In the genomic region with DNA sequence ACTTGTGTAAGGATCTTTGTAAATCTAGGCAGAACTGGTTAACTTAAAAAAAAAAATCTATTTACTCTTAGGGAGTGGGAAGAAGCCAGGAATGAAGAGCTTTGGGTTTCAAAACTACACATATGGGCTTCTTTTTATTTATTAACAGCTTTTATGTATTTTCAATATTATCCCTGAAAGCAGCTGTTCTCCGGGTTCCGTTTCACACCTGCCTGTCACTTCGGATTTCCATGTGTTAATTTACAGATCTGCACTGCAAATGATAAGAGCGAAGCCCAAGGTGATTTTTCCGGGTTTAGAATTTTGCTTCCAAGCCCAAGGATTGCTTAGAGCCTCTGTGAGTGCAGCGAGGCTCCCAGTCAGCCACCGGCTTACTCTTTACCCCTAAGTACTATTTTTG, we compare ENCODE assay signal across 20 mouse cellular contexts.
A peak's percentile ranks its signal among the peaks of the same experiment; 100 is the strongest.
DNase-seq lines count a peak whose midpoint lies in the region; ATAC-seq and TF ChIP-seq lines count a peak whose summit lies in the region.
"Had no signal": no experiment of that assay in that cellular context is flagged by ENCODE, and none has a peak within 500 bp of the region (broad histone marks: within the 10 kb centered on the region; RNA-seq: fewer than 3 reads in every experiment).

No protein-coding gene starts in this region.

- ATAC-seq in forebrain, embryonic 16.5 days: peak; percentile 32; the same call in 1 of the 2 replicates
- ATAC-seq: forebrain, embryonic 15.5 days had no signal

- 57% methylated on average over 7 of the region's 7 CpGs for WGBS in forebrain, embryonic 16.5 days
- 91% methylated on average over 7 of the region's 7 CpGs for WGBS in forebrain, embryonic 10.5 days
- 90% methylated on average over 7 of the region's 7 CpGs for WGBS in kidney, adult 2 months

- no peaks in the 10 kb centered on the region for H3K9me3 ChIP-seq in forebrain, embryonic 16.5 days (ENCODE audit: control insufficient read depth, low read length)
- H3K9me3 ChIP-seq in forebrain, embryonic 10.5 days: no peaks in the 10 kb centered on the region
- H3K9me3 ChIP-seq: embryonic facial prominence, embryonic 13.5 days; embryonic facial prominence, embryonic 15.5 days; forebrain, embryonic 12.5 days; forebrain, embryonic 15.5 days had no signal

- H3K4me3 ChIP-seq in forebrain, embryonic 16.5 days (replicated peaks; ENCODE audit: low read length): no peak overlapping the region
- H3K4me3 ChIP-seq in forebrain, embryonic 10.5 days: no peak overlapping the region
- H3K4me3 ChIP-seq in kidney, adult 2 months (ENCODE audit: insufficient read depth, low read depth, low read length): no peak overlapping the region
- H3K4me3 ChIP-seq: embryonic facial prominence, embryonic 13.5 days; embryonic facial prominence, embryonic 15.5 days; erythroblast, embryonic 14.5 days; forebrain, embryonic 12.5 days; forebrain, embryonic 15.5 days had no signal

- H3K9ac ChIP-seq in forebrain, embryonic 16.5 days (replicated peaks; ENCODE audit: low read depth, low read length): no peak overlapping the region
- H3K9ac ChIP-seq: embryonic facial prominence, embryonic 13.5 days; embryonic facial prominence, embryonic 15.5 days; forebrain, embryonic 12.5 days; forebrain, embryonic 15.5 days had no signal

- no peak for TF ChIP-seq POLR2A in brain, embryonic 14.5 days (IDR thresholded peaks at IDR 0.05; ENCODE audit: borderline replicate concordance, extremely low read depth, insufficient read depth, insufficient read length, poor library complexity, severe bottlenecking)
- TF ChIP-seq POLR2A in kidney, adult 2 months (IDR thresholded peaks at IDR 0.05; ENCODE audit: low read depth, low read length): no peak

- no peaks in the 10 kb centered on the region for H3K27me3 ChIP-seq in forebrain, embryonic 16.5 days (replicated peaks; ENCODE audit: control insufficient read depth, insufficient read depth, low read length)
- no peaks in the 10 kb centered on the region for H3K27me3 ChIP-seq in forebrain, embryonic 10.5 days (ENCODE audit: poor library complexity, severe bottlenecking)
- no peaks in the 10 kb centered on the region for H3K27me3 ChIP-seq in kidney, adult 2 months (replicated peaks; ENCODE audit: control insufficient read depth, insufficient read depth, low read length)
- H3K27me3 ChIP-seq: embryonic facial prominence, embryonic 13.5 days; embryonic facial prominence, embryonic 15.5 days; forebrain, embryonic 12.5 days; forebrain, embryonic 15.5 days had no signal

- H3K27ac ChIP-seq in forebrain, embryonic 16.5 days (ENCODE audit: low read length): no peak overlapping the region
- H3K27ac ChIP-seq in forebrain, embryonic 10.5 days: no peak overlapping the region
- H3K27ac ChIP-seq in kidney, adult 2 months (ENCODE audit: insufficient read depth, low read depth, low read length): no peak overlapping the region
- H3K27ac ChIP-seq: embryonic facial prominence, embryonic 13.5 days; embryonic facial prominence, embryonic 15.5 days; forebrain, embryonic 15.5 days had no signal

- H3K4me1 ChIP-seq in forebrain, embryonic 16.5 days (replicated peaks; ENCODE audit: control insufficient read depth, insufficient read depth, low read length): peaks cover 17% of the 10 kb centered on the region
- H3K4me1 ChIP-seq in forebrain, embryonic 10.5 days: peaks cover 35% of the 10 kb centered on the region
- no peaks in the 10 kb centered on the region for H3K4me1 ChIP-seq in kidney, adult 2 months (ENCODE audit: control insufficient read depth, insufficient read depth, low read length)
- H3K4me1 ChIP-seq: embryonic facial prominence, embryonic 15.5 days had no signal

- no peaks in the 10 kb centered on the region for H3K36me3 ChIP-seq in forebrain, embryonic 16.5 days (ENCODE audit: control insufficient read depth, insufficient read depth)
- H3K36me3 ChIP-seq in forebrain, embryonic 10.5 days (replicated peaks): no peaks in the 10 kb centered on the region
- no peaks in the 10 kb centered on the region for H3K36me3 ChIP-seq in kidney, adult 2 months (ENCODE audit: control insufficient read depth, insufficient read depth, low read length)
- H3K36me3 ChIP-seq: embryonic facial prominence, embryonic 13.5 days; embryonic facial prominence, embryonic 15.5 days; forebrain, embryonic 12.5 days; forebrain, embryonic 15.5 days had no signal

- no peak for TF ChIP-seq CTCF in brain, embryonic 14.5 days (IDR thresholded peaks at IDR 0.05; ENCODE audit: borderline replicate concordance, extremely low read depth, insufficient read depth, insufficient read length)
- no peak for TF ChIP-seq CTCF in kidney, adult 2 months (conservative IDR thresholded peaks at IDR 0.05; ENCODE audit: insufficient read depth, insufficient read length, low read depth, low read length)

- H3K4me2 ChIP-seq in forebrain, embryonic 16.5 days (ENCODE audit: low read length): no peak overlapping the region
- H3K4me2 ChIP-seq: embryonic facial prominence, embryonic 13.5 days; embryonic facial prominence, embryonic 15.5 days; forebrain, embryonic 12.5 days; forebrain, embryonic 15.5 days had no signal

- DNase-seq in forebrain, embryonic 10.5 days (ENCODE audit: extremely low spot score, low spot score): no peak
- DNase-seq in brain, adult 2 months (ENCODE audit: low read depth, low spot score): peak; percentile 24
- peak; percentile 80 for DNase-seq in brain, embryonic 14.5 days (ENCODE audit: low read depth)
- DNase-seq in kidney, adult 2 months: no peak
- DNase-seq: adrenal gland, adult 2 months; adrenal gland, postnatal 10 days; adrenal gland, postnatal 25 days; cerebellum, adult 11 months; cerebellum, adult 18-20 months; cerebellum, adult 8-10 months; cerebellum, adult 9-11 months; cerebellum, postnatal 14 days; cerebellum, postnatal 36 days; embryo, embryonic 11 days had no signal

Comparison
In these comparisons a context has a peak if more than half of its experiments do, and no peak if none do; other contexts are left out.
1. DNase-seq: peak in brain, adult 2 months (single experiment) and brain, embryonic 14.5 days (single experiment); none in forebrain, embryonic 10.5 days (single experiment) and kidney, adult 2 months (single experiment).